Mouse (Mus musculus): Measurements from ENCODE around the gene Soat2. TPM values are rescaled to one million over a fixed set of nuclear protein-coding genes. Genes with fewer than 3 reads are reported as not detected.

The Soat2 gene
- polyA plus RNA-seq, 1 experiment from 2014 or later: 0.17 TPM

- H3K4me1 ChIP-seq (ENCODE audit: control insufficient read depth, insufficient read depth, low read length): peaks cover 5% of the 10 kb centered on the region; the same call in 1 of the 2 replicates
- H3K9me3 ChIP-seq (ENCODE audit: control insufficient read depth, low read length): no peaks in the 10 kb centered on the region
- H3K36me3 ChIP-seq (ENCODE audit: control insufficient read depth, insufficient read depth, low read length): peaks cover 15% of the 10 kb centered on the region; the same call in 1 of the 2 replicates
- ATAC-seq (ENCODE audit: low read depth) (no peak), DNase-seq (ENCODE audit: low spot score) (no peak)
- no peak overlapping the region for H3K9ac ChIP-seq (ENCODE audit: low read depth, low read length)
- H3K4me3 ChIP-seq (ENCODE audit: low read depth, low read length): no peak overlapping the region
- no peaks in the 10 kb centered on the region for H3K27me3 ChIP-seq (replicated peaks; ENCODE audit: control insufficient read depth, insufficient read depth, low read length)
- 77% methylated on average over 4 of the region's 4 CpGs for WGBS
- H3K27ac ChIP-seq (replicated peaks; ENCODE audit: low read depth, low read length): no peak overlapping the region
- no peak overlapping the region for H3K4me2 ChIP-seq (ENCODE audit: low read depth, low read length)
Measured at GRCm38 (mm10) chr15:102195373-102195772, 45.0 kb downstream of the Soat2 start.

GRCm38 (mm10) chr15:102198841-102199240 is 48.5 kb downstream of the Soat2 start:
- Histone ChIP-seq H3K9ac (ENCODE audit: low read depth, low read length) (peak overlapping the region; percentile 8; the same call in 1 of the 2 replicates), H3K4me1 (ENCODE audit: control insufficient read depth, insufficient read depth, low read length) (peaks cover 6% of the 10 kb centered on the region), H3K36me3 (ENCODE audit: control insufficient read depth, insufficient read depth, low read length) (peaks cover 15% of the 10 kb centered on the region; the same call in 1 of the 2 replicates), H3K27ac (replicated peaks; ENCODE audit: low read depth, low read length) (no peak overlapping the region; the same call in 1 of the 2 replicates), H3K27me3 (replicated peaks; ENCODE audit: control insufficient read depth, insufficient read depth, low read length) (no peaks in the 10 kb centered on the region), H3K4me3 (ENCODE audit: low read depth, low read length) (no peak overlapping the region), H3K9me3 (ENCODE audit: control insufficient read depth, low read length) (no peaks in the 10 kb centered on the region), H3K4me2 (ENCODE audit: low read depth, low read length) (no peak overlapping the region)
- no peak for DNase-seq (ENCODE audit: low spot score)
- no peak for ATAC-seq (ENCODE audit: low read depth)
- 62% methylated on average over 4 of the region's 4 CpGs for WGBS

- H3K4me3 ChIP-seq (ENCODE audit: low read depth, low read length): peak within 1 kb of the TSS; percentile 74
- ATAC-seq (ENCODE audit: low read depth) (peak; percentile 95), DNase-seq (ENCODE audit: low spot score) (peak; percentile 98)
Measured at GRCm38 (mm10) chr15:102202971-102203834, 52.9 kb downstream of the Soat2 start, which contains the start of gene Zfp740. Gene Zfp740, plus strand, starts transcription at chr15:102203249.

GRCm38 (mm10) chr15:102203835-102204381 is 53.6 kb downstream of the Soat2 start:
- Histone ChIP-seq H3K4me3 (ENCODE audit: low read depth, low read length) (peak overlapping the region; percentile 74), H3K4me1 (ENCODE audit: control insufficient read depth, insufficient read depth, low read length) (peaks cover 30% of the 10 kb centered on the region), H3K4me2 (ENCODE audit: low read depth, low read length) (peak overlapping the region; percentile 77), H3K27ac (replicated peaks; ENCODE audit: low read depth, low read length) (peak overlapping the region; percentile 100), H3K27me3 (replicated peaks; ENCODE audit: control insufficient read depth, insufficient read depth, low read length) (no peaks in the 10 kb centered on the region), H3K9me3 (ENCODE audit: control insufficient read depth, low read length) (no peaks in the 10 kb centered on the region), H3K36me3 (ENCODE audit: control insufficient read depth, insufficient read depth, low read length) (peaks cover 46% of the 10 kb centered on the region), H3K9ac (ENCODE audit: low read depth, low read length) (peak overlapping the region; percentile 97)
- 0% methylated on average over 7 of the region's 72 CpGs for WGBS
- ATAC-seq (ENCODE audit: low read depth) (peak; percentile 53), DNase-seq (ENCODE audit: low spot score) (peak; percentile 89)

More at GRCm38 (mm10) chr15:102202971-102203834, 52.9 kb downstream of the Soat2 start, which contains the start of gene Zfp740:
- WGBS: under 1% methylated on average over 35 of the region's 68 CpGs
- peaks cover 46% of the 10 kb centered on the region for H3K36me3 ChIP-seq (ENCODE audit: control insufficient read depth, insufficient read depth, low read length)
- peak within 1 kb of the TSS; percentile 100 for H3K27ac ChIP-seq (replicated peaks; ENCODE audit: low read depth, low read length)
- no peaks in the 10 kb centered on the region for H3K9me3 ChIP-seq (ENCODE audit: control insufficient read depth, low read length)
- peak within 1 kb of the TSS; percentile 77 for H3K4me2 ChIP-seq (ENCODE audit: low read depth, low read length)
- H3K27me3 ChIP-seq (replicated peaks; ENCODE audit: control insufficient read depth, insufficient read depth, low read length): no peaks in the 10 kb centered on the region
- peak within 1 kb of the TSS; percentile 97 for H3K9ac ChIP-seq (ENCODE audit: low read depth, low read length)
- peaks cover 30% of the 10 kb centered on the region for H3K4me1 ChIP-seq (ENCODE audit: control insufficient read depth, insufficient read depth, low read length)

- peaks cover 48% of the 10 kb centered on the region for H3K36me3 ChIP-seq (ENCODE audit: control insufficient read depth, insufficient read depth, low read length)
Measured at GRCm38 (mm10) chr15:102204674-102205505, 54.6 kb downstream of the Soat2 start, which contains the start of gene Csad. Gene Csad, minus strand, starts transcription at chr15:102204724.

GRCm38 (mm10) chr15:102205779-102206178 is 55.5 kb downstream of the Soat2 start:
- H3K36me3 ChIP-seq (ENCODE audit: control insufficient read depth, insufficient read depth, low read length): peaks cover 57% of the 10 kb centered on the region

More at GRCm38 (mm10) chr15:102204674-102205505, 54.6 kb downstream of the Soat2 start, which contains the start of gene Csad:
- H3K4me2 ChIP-seq (ENCODE audit: low read depth, low read length): peak within 1 kb of the TSS; percentile 77
- WGBS: 44% methylated on average over 19 of the region's 19 CpGs
- H3K27me3 ChIP-seq (replicated peaks; ENCODE audit: control insufficient read depth, insufficient read depth, low read length): no peaks in the 10 kb centered on the region
- peaks cover 30% of the 10 kb centered on the region for H3K4me1 ChIP-seq (ENCODE audit: control insufficient read depth, insufficient read depth, low read length)
- peak within 1 kb of the TSS; percentile 97 for H3K9ac ChIP-seq (ENCODE audit: low read depth, low read length)
- no peaks in the 10 kb centered on the region for H3K9me3 ChIP-seq (ENCODE audit: control insufficient read depth, low read length)
- no peak for ATAC-seq (ENCODE audit: low read depth)
- peak within 1 kb of the TSS; percentile 74 for H3K4me3 ChIP-seq (ENCODE audit: low read depth, low read length)
- peak within 1 kb of the TSS; percentile 100 for H3K27ac ChIP-seq (replicated peaks; ENCODE audit: low read depth, low read length)
- DNase-seq (ENCODE audit: low spot score): no peak

GRCm38 (mm10) chr15:102207351-102207750 is 57.0 kb downstream of the Soat2 start:
- Histone ChIP-seq H3K9ac (ENCODE audit: low read depth, low read length) (0 out of 2 replicates have a peak overlapping the region, but pooled peaks have one; percentile 27), H3K36me3 (ENCODE audit: control insufficient read depth, insufficient read depth, low read length) (peaks cover 70% of the 10 kb centered on the region), H3K27me3 (replicated peaks; ENCODE audit: control insufficient read depth, insufficient read depth, low read length) (no peaks in the 10 kb centered on the region), H3K27ac (replicated peaks; ENCODE audit: low read depth, low read length) (no peak overlapping the region), H3K4me3 (ENCODE audit: low read depth, low read length) (no peak overlapping the region), H3K9me3 (ENCODE audit: control insufficient read depth, low read length) (no peaks in the 10 kb centered on the region), H3K4me1 (ENCODE audit: control insufficient read depth, insufficient read depth, low read length) (peaks cover 28% of the 10 kb centered on the region), H3K4me2 (ENCODE audit: low read depth, low read length) (no peak overlapping the region)
- no peak for ATAC-seq (ENCODE audit: low read depth)
- WGBS: 67% methylated on average over 3 of the region's 3 CpGs
- no peak for DNase-seq (ENCODE audit: low spot score)

More at GRCm38 (mm10) chr15:102205779-102206178, 55.5 kb downstream of the Soat2 start:
- Histone ChIP-seq H3K4me3 (ENCODE audit: low read depth, low read length) (peak overlapping the region; percentile 74), H3K4me2 (ENCODE audit: low read depth, low read length) (peak overlapping the region; percentile 77), H3K27ac (replicated peaks; ENCODE audit: low read depth, low read length) (peak overlapping the region; percentile 100), H3K4me1 (ENCODE audit: control insufficient read depth, insufficient read depth, low read length) (peaks cover 30% of the 10 kb centered on the region), H3K27me3 (replicated peaks; ENCODE audit: control insufficient read depth, insufficient read depth, low read length) (no peaks in the 10 kb centered on the region), H3K9ac (ENCODE audit: low read depth, low read length) (peak overlapping the region; percentile 97), H3K9me3 (ENCODE audit: control insufficient read depth, low read length) (no peaks in the 10 kb centered on the region)
- ATAC-seq (ENCODE audit: low read depth) (no peak), DNase-seq (ENCODE audit: low spot score) (peak; percentile 88)
- 49% methylated on average over 7 of the region's 8 CpGs for WGBS

- 75% methylated on average over 9 of the region's 9 CpGs for WGBS
- no peak overlapping the region for H3K4me3 ChIP-seq (ENCODE audit: low read depth, low read length)
- peaks cover 78% of the 10 kb centered on the region for H3K36me3 ChIP-seq (ENCODE audit: control insufficient read depth, insufficient read depth, low read length)
- H3K4me2 ChIP-seq (ENCODE audit: low read depth, low read length): no peak overlapping the region
- no peaks in the 10 kb centered on the region for H3K27me3 ChIP-seq (replicated peaks; ENCODE audit: control insufficient read depth, insufficient read depth, low read length)
- DNase-seq (ENCODE audit: low spot score) (no peak), ATAC-seq (ENCODE audit: low read depth) (no peak)
- H3K9me3 ChIP-seq (ENCODE audit: control insufficient read depth, low read length): no peaks in the 10 kb centered on the region
- H3K9ac ChIP-seq (ENCODE audit: low read depth, low read length): 0 out of 2 replicates have a peak overlapping the region, but pooled peaks have one; percentile 27
- no peak overlapping the region for H3K27ac ChIP-seq (replicated peaks; ENCODE audit: low read depth, low read length)
- peaks cover 24% of the 10 kb centered on the region for H3K4me1 ChIP-seq (ENCODE audit: control insufficient read depth, insufficient read depth, low read length)
Measured at GRCm38 (mm10) chr15:102208092-102208561, 57.8 kb downstream of the Soat2 start.

Measured in embryonic facial prominence, embryonic 14.5 days (tissue).